ENCODE assay signal across 27 mouse cellular contexts in the genomic region with DNA sequence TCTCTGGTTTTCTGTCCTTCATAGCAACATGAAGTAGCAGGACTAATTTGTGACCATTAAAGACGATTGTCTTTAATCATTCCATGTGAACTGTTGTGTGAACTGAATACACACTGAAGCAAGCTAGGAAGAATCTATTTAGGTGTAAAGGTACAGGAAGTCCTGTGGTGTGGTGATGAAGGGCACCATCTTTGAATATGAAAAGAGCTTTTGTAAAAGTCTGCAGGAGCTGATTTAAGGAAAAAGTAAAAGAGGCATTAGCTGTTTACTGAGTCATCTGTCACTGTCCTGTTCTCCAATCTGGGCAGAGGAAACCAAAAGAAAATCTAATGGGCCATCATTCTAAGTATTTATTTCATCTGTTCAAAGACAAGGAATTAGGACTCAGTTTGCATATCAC.
"Had no signal": no experiment of that assay in that cellular context is flagged by ENCODE, and none has a peak within 500 bp of the region (broad histone marks: within the 10 kb centered on the region; RNA-seq: fewer than 3 reads in every experiment).

No protein-coding gene starts in this region.

- H3K9me3 ChIP-seq: limb, embryonic 10.5 days; limb, embryonic 12.5 days; limb, embryonic 13.5 days; limb, embryonic 15.5 days; liver, embryonic 12.5 days; liver, embryonic 13.5 days; liver, embryonic 15.5 days; lung, embryonic 15.5 days; midbrain, embryonic 10.5 days; midbrain, embryonic 12.5 days; midbrain, embryonic 13.5 days; midbrain, embryonic 15.5 days; neural tube, embryonic 12.5 days had no signal

- H3K4me3 ChIP-seq: limb, embryonic 10.5 days; limb, embryonic 12.5 days; limb, embryonic 13.5 days; limb, embryonic 15.5 days; liver, embryonic 12.5 days; liver, embryonic 13.5 days; liver, embryonic 15.5 days; lung, embryonic 15.5 days; megakaryocyte, embryonic 14.5 days; midbrain, embryonic 10.5 days; midbrain, embryonic 12.5 days; midbrain, embryonic 13.5 days; midbrain, embryonic 15.5 days; myocyte; neural tube, embryonic 12.5 days had no signal

- H3K36me3 ChIP-seq: limb, embryonic 10.5 days; limb, embryonic 12.5 days; limb, embryonic 13.5 days; limb, embryonic 15.5 days; liver, embryonic 12.5 days; liver, embryonic 13.5 days; liver, embryonic 15.5 days; lung, embryonic 15.5 days; midbrain, embryonic 10.5 days; midbrain, embryonic 12.5 days; midbrain, embryonic 13.5 days; midbrain, embryonic 15.5 days; neural tube, embryonic 12.5 days had no signal

- H3K4me1 ChIP-seq: limb, embryonic 10.5 days; limb, embryonic 12.5 days; limb, embryonic 13.5 days; limb, embryonic 15.5 days; liver, embryonic 12.5 days; liver, embryonic 13.5 days; liver, embryonic 15.5 days; lung, embryonic 15.5 days; megakaryocyte, embryonic 14.5 days; midbrain, embryonic 10.5 days; midbrain, embryonic 12.5 days; midbrain, embryonic 13.5 days; midbrain, embryonic 15.5 days; neural tube, embryonic 12.5 days had no signal

- H3K27ac ChIP-seq: limb, embryonic 10.5 days; limb, embryonic 12.5 days; limb, embryonic 13.5 days; limb, embryonic 15.5 days; liver, embryonic 12.5 days; liver, embryonic 13.5 days; liver, embryonic 14.5 days; liver, embryonic 15.5 days; lung, embryonic 15.5 days; macrophage; midbrain, embryonic 10.5 days; midbrain, embryonic 12.5 days; midbrain, embryonic 13.5 days; midbrain, embryonic 15.5 days; neural tube, embryonic 12.5 days had no signal

- DNase-seq: left cerebral cortex, postnatal 4 days; liver; liver, embryonic 13.5 days; liver, postnatal 0 days; lung, adult 18-20 months; lung, adult 2 months; lung, embryonic 14.5 days; lung, postnatal 14 days; lung, postnatal 36 days; lung, postnatal 4 days; midbrain, embryonic 14.5 days had no signal

- H3K9ac ChIP-seq: limb, embryonic 12.5 days; limb, embryonic 13.5 days; limb, embryonic 15.5 days; liver, embryonic 12.5 days; liver, embryonic 13.5 days; liver, embryonic 14.5 days; liver, embryonic 15.5 days; liver, postnatal 0 days; lung, embryonic 14.5 days; lung, embryonic 15.5 days; midbrain, embryonic 12.5 days; midbrain, embryonic 13.5 days; midbrain, embryonic 15.5 days; neural tube, embryonic 12.5 days had no signal
